Mouse (Mus musculus): ENCODE measurements around the gene Ghr.

DNA sequence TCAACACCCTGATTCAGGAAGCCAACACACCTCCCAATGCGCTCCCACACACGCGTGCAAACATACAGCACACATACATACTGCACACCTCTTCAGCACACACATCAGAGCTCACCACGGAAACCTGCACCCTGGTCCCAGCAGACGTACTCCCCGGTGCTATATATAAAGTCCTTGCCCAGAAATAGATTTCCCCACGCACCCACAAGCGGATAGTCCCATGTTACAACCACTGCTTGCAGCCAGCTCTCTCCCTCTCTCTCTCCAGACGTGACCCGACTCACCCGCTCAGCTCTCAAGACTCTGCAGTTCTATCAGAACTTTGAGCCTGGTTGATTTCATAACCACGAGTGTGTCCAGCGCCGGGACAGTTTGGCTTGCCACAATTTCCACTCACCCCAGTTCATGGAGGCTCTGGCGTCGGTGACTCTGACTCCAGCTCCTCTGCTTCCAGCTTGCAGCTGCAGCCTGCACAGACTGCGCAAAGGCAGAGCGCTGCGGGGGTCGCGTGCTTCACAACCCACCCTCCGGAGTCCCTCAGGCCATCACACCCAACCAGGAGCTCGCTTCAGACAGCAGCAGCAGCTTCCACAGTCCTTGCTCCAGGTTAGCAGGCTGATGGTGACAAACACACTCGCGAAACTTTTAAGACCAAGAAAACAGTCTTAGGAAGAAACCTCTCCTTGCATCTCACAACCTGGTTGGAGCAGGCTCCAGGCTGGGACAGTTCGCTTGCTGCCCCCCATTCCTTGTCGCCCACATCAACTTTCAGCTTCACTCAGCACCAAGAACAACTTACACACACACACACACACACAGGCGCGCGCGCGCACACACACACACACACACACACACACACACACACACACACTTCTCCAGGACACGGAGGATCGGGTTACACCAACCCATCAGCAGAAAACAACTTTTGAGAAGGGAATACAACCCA is 1.2 kb downstream of the Ghr start:
- TF ChIP-seq MAX (IDR thresholded peaks at IDR 0.05; ENCODE audit: low read depth) (no peak), USF1 (IDR thresholded peaks at IDR 0.05; ENCODE audit: low read depth) (no peak), TCF12 (IDR thresholded peaks at IDR 0.05; ENCODE audit: insufficient read depth, poor library complexity, severe bottlenecking) (no peak), POLR2A (IDR thresholded peaks at IDR 0.05; ENCODE audit: insufficient read length, low read depth) (no peak), CEBPB (IDR thresholded peaks at IDR 0.05; ENCODE audit: insufficient read depth, poor library complexity, severe bottlenecking) (no peak)

Measured in myocyte (in vitro differentiated cells).